Mouse (Mus musculus) brown adipose tissue, adult 24 weeks (tissue): ENCODE measurements around the gene Bbs7. TPM values are rescaled to one million over a fixed set of nuclear protein-coding genes. Genes with fewer than 3 reads are reported as not detected.
"Not testable (repeated sequence)": the region's sequence is repeated elsewhere in the genome, so short reads cannot be mapped to it uniquely, and the experiment has no call there.

Experiments used
- H3K27ac ChIP-seq: fragments of 200-500 bp; replicated peaks from 2 replicates; pipeline ENCODE4 v1.5.1; 2012; ENCODE audit warnings: low read depth, mild to moderate bottlenecking, low read length
- H3K4me1 ChIP-seq: fragments of 200-500 bp; 2 replicates; pipeline ENCODE4 v1.6.1; 2012; ENCODE audit warnings: low read length, mixed read lengths; ENCODE audit not compliant: control insufficient read depth, insufficient read depth, insufficient read length
- H3K4me3 ChIP-seq: fragments of 200-500 bp; 2 replicates; pipeline ENCODE4 v1.5.1; 2012; ENCODE audit warnings: low read depth, mild to moderate bottlenecking, low read length, moderate library complexity; ENCODE audit not compliant: insufficient read depth
- polyA plus RNA-seq: library from polyadenylated mRNA; stranded (reverse); fragments of >200 nt; gene quantifications from 2 replicates; pipeline ENCODE4 v1.2.4, GENCODE M21; 2012; ENCODE audit not compliant: missing spikeins, insufficient read depth, insufficient read length

Gene Bbs7
- 2.6 and 3.8 TPM in 2 replicates for polyA plus RNA-seq

GRCm38 (mm10) chr3:36613202-36613907 lies at the start of gene Bbs7:
Bbs7 (minus strand) TSS chr3:36613477.
- H3K4me1 ChIP-seq, result peaks cover 4% of the 10 kb centered on the region; the same call in 1 of the 2 replicates
- H3K4me3 ChIP-seq, result peak within 1 kb of the TSS; percentile 82
- H3K27ac ChIP-seq, result peak within 1 kb of the TSS; percentile 20; the same call in 1 of the 2 replicates

GRCm38 (mm10) chr3:36645245-36645559 lies 31.9 kb upstream of the Bbs7 start:
- H3K4me3 ChIP-seq, H3K4me1 ChIP-seq, H3K27ac ChIP-seq: not testable (repeated sequence)

- no peaks in the 10 kb centered on the region for H3K4me1 ChIP-seq
- H3K27ac ChIP-seq, result no peak overlapping the region
- H3K4me3 ChIP-seq, result no peak overlapping the region
Measured at GRCm38 (mm10) chr3:36644554-36645244, 31.4 kb upstream of the Bbs7 start.

- no peak overlapping the region for H3K27ac ChIP-seq
- no peaks in the 10 kb centered on the region for H3K4me1 ChIP-seq
- H3K4me3 ChIP-seq, result no peak overlapping the region
Measured at GRCm38 (mm10) chr3:36643354-36643753, 30.1 kb upstream of the Bbs7 start.

- Histone ChIP-seq H3K4me1 (no peaks in the 10 kb centered on the region), H3K27ac (no peak overlapping the region), H3K4me3 (no peak overlapping the region)
Measured at GRCm38 (mm10) chr3:36642736-36643135, 29.5 kb upstream of the Bbs7 start.

- Histone ChIP-seq H3K4me3 (no peak overlapping the region), H3K4me1 (no peaks in the 10 kb centered on the region), H3K27ac (no peak overlapping the region)
Measured at GRCm38 (mm10) chr3:36640787-36641186, 27.5 kb upstream of the Bbs7 start.

- no peaks in the 10 kb centered on the region for H3K4me1 ChIP-seq
- H3K4me3 ChIP-seq, result no peak overlapping the region
- H3K27ac ChIP-seq, result no peak overlapping the region
Measured at GRCm38 (mm10) chr3:36635449-36635848, 22.2 kb upstream of the Bbs7 start.

GRCm38 (mm10) chr3:36626803-36627202 lies 13.5 kb upstream of the Bbs7 start:
- H3K4me1 ChIP-seq, result no peaks in the 10 kb centered on the region
- no peak overlapping the region for H3K4me3 ChIP-seq
- H3K27ac ChIP-seq, result no peak overlapping the region

GRCm38 (mm10) chr3:36618181-36618580 lies 4.9 kb upstream of the Bbs7 start:
- no peak overlapping the region for H3K4me3 ChIP-seq
- H3K27ac ChIP-seq, result no peak overlapping the region
- peaks cover 4% of the 10 kb centered on the region; the same call in 1 of the 2 replicates for H3K4me1 ChIP-seq

- Histone ChIP-seq H3K27ac (no peak overlapping the region), H3K4me1 (peaks cover 4% of the 10 kb centered on the region; the same call in 1 of the 2 replicates), H3K4me3 (peak overlapping the region; percentile 82)
Measured at GRCm38 (mm10) chr3:36613908-36614255, 605 bp upstream of the Bbs7 start.

GRCm38 (mm10) chr3:36612687-36613086 lies 590 bp downstream of the Bbs7 start:
- H3K4me1 ChIP-seq, result peaks cover 4% of the 10 kb centered on the region; the same call in 1 of the 2 replicates
- peak overlapping the region; percentile 20; the same call in 1 of the 2 replicates for H3K27ac ChIP-seq

GRCm38 (mm10) chr3:36605894-36606783 lies 7.1 kb downstream of the Bbs7 start:
- Histone ChIP-seq H3K4me3 (no peak overlapping the region), H3K27ac (no peak overlapping the region), H3K4me1 (no peaks in the 10 kb centered on the region)

More at GRCm38 (mm10) chr3:36612687-36613086, 590 bp downstream of the Bbs7 start:
- H3K4me3 ChIP-seq, result peak overlapping the region; percentile 82

- H3K4me1 ChIP-seq, H3K4me3 ChIP-seq, H3K27ac ChIP-seq: not testable (repeated sequence)
Measured at GRCm38 (mm10) chr3:36599773-36600172, 13.5 kb downstream of the Bbs7 start.

GRCm38 (mm10) chr3:36598811-36599210 lies 14.5 kb downstream of the Bbs7 start:
- Histone ChIP-seq H3K4me1 (no peaks in the 10 kb centered on the region), H3K27ac (no peak overlapping the region), H3K4me3 (no peak overlapping the region)

GRCm38 (mm10) chr3:36571827-36572378 lies 41.4 kb downstream of the Bbs7 start, which contains the start of gene Ccna2:
Ccna2 (minus strand) TSS chr3:36572150.
- Histone ChIP-seq H3K4me3 (peak within 1 kb of the TSS; percentile 54), H3K27ac (no peak within 1 kb of the TSS), H3K4me1 (peaks cover 3% of the 10 kb centered on the region; the same call in 1 of the 2 replicates)
